Mouse (Mus musculus): ENCODE results near the gene Slc15a4.

Gene Slc15a4

GRCm38 (mm10) chr5:127632167-127633145 lies at the start of gene Slc15a4, which contains the start of gene Glt1d1:
TSS of gene Slc15a4 (minus strand) at chr5:127632897.
TSS of gene Glt1d1 (plus strand) at chr5:127632262.
- no peak for DNase-seq (ENCODE audit: low spot score in 2 of 2)

- no peak for DNase-seq (ENCODE audit: low spot score in 2 of 2)
These were observed 45.8 kb upstream of the Slc15a4 start for GRCm38 (mm10) chr5:127678501-127678900.

- no peak for DNase-seq (ENCODE audit: low spot score in 2 of 2)
These were observed 44.9 kb upstream of the Slc15a4 start for GRCm38 (mm10) chr5:127677561-127677960.

- no peak for DNase-seq (ENCODE audit: low spot score in 2 of 2)
These were observed 41.2 kb upstream of the Slc15a4 start for GRCm38 (mm10) chr5:127673913-127674312.

DNA sequence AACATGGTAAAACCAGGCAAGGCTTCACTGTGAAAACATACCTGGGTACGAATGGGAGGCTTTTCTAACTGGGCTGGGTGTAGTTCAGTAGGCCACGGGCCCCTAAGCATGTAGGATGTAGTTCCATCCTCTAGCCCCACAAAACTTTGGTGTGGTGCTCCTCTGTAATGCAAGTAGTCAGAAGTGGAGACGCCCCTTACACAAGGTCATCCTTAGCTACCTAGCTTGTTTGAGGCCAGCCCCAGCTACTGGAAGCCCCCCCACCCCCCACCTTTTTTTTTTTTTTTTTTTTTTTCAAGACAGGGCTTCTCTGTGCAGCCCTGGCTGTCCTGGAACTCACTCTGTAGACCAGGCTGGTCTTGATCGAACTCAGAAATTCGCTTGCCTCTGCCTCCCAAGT lies 28.3 kb upstream of the Slc15a4 start:
- no peak for DNase-seq (ENCODE audit: low spot score in 2 of 2)

DNA sequence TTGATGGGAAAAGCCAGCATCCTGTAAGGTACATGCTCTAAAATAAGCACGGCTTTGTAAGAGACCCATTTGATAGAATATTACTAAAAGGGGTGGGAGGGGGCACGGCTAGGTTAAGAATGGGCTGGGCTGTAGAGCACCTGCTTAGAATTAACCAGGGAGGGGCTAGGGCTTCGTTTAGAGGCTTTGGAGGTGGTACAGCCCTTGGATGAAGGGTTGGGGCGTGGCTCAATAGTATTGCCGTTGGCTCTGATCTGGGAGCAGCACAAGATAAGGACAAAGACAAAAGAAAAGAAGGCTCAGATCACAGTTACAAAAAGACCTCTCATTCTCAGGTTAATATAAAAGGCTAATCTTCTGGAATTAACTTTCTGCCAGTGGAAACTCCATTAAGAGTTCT lies 27.6 kb upstream of the Slc15a4 start:
- no peak for DNase-seq (ENCODE audit: low spot score in 2 of 2)

GRCm38 (mm10) chr5:127659312-127659711 lies 26.6 kb upstream of the Slc15a4 start:
- no peak for DNase-seq (ENCODE audit: low spot score in 2 of 2)

DNA sequence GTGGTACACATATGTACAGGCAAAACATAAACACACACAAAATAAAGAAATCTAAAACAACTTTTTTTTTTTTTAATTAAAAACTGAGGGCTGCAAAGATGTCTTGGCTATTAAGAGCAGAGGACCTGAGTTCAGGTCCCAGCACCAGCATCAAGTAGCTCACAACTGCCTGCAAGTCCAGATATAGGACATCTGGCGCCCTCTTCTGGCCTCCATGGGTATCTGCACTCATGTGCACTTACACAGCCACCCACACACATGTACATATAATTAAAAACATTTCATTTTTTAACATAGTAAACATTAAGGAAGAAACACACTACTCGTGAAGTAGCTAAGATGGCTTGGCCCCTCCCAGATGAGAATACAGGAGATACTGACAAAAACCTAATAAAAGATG lies 25.6 kb upstream of the Slc15a4 start:
- DNase-seq (ENCODE audit: low spot score in 2 of 2), result no peak

DNA sequence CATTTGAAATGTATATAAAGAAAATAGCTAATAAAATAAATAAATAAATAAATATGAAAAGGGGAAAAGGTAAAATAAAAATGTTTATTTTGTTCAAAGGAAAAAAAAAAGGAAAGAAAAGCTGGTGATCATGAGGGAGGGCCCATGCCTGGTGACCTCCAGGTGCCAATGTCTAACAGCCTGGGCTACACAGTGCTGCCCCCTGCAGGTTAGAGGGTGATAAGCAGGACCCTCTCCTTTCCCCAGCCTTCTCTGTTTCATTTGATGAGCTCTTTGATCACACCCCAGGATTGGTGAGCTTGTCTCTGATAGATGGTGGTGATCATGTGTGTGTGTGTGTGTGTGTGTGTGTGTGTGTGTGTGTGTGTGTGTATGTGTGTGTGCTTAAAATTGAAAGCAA lies 16.4 kb upstream of the Slc15a4 start:
- DNase-seq (ENCODE audit: low spot score in 2 of 2), result peak in 1 of 2 experiments; percentile 23

DNA sequence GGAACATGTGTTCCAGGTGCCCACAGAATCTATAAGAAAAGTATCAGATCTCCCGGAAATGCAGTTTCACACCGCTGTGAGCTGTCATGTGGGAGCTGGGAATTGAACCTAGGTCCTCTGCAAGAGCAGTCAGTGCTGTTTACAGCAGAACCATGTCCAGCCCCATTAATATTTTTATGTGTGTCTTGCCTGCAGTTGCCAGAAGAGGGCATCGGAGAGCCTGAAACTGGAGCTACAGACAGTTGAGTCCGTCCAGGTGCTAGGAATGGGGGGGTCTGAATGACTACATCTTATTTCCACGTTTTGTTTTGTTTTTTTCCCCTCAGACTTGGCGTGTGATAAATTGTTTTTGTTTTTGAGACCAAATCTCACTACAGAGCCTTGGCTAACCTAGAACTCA lies 15.3 kb upstream of the Slc15a4 start:
- peak in 1 of 2 experiments; percentile 49 for DNase-seq (ENCODE audit: low spot score in 2 of 2)

- DNase-seq (ENCODE audit: low spot score in 2 of 2), result no peak
These were observed 8.7 kb upstream of the Slc15a4 start for GRCm38 (mm10) chr5:127641185-127641958.

- no peak for DNase-seq (ENCODE audit: low spot score in 2 of 2)
These were observed 7.7 kb upstream of the Slc15a4 start for GRCm38 (mm10) chr5:127640359-127640758.

- no peak for DNase-seq (ENCODE audit: low spot score in 2 of 2)
These were observed 6.9 kb upstream of the Slc15a4 start for GRCm38 (mm10) chr5:127639635-127640034.

GRCm38 (mm10) chr5:127639067-127639605 lies 6.4 kb upstream of the Slc15a4 start:
- DNase-seq (ENCODE audit: low spot score in 2 of 2), result no peak

- DNase-seq (ENCODE audit: low spot score in 2 of 2), result no peak
These were observed 5.5 kb upstream of the Slc15a4 start for GRCm38 (mm10) chr5:127638177-127638576.

- no peak for DNase-seq (ENCODE audit: low spot score in 2 of 2)
These were observed 4.9 kb upstream of the Slc15a4 start for GRCm38 (mm10) chr5:127637622-127638021.

GRCm38 (mm10) chr5:127633666-127634065 lies 969 bp upstream of the Slc15a4 start:
- no peak for DNase-seq (ENCODE audit: low spot score in 2 of 2)

GRCm38 (mm10) chr5:127633188-127633587 lies 491 bp upstream of the Slc15a4 start:
- DNase-seq (ENCODE audit: low spot score in 2 of 2), result no peak

- no peak for DNase-seq (ENCODE audit: low spot score in 2 of 2)
These were observed 1.0 kb downstream of the Slc15a4 start for GRCm38 (mm10) chr5:127631671-127632070.

- no peak for DNase-seq (ENCODE audit: low spot score in 2 of 2)
These were observed 5.5 kb downstream of the Slc15a4 start for GRCm38 (mm10) chr5:127627242-127627641.

GRCm38 (mm10) chr5:127624427-127625213 lies 8.1 kb downstream of the Slc15a4 start:
- DNase-seq (ENCODE audit: low spot score in 2 of 2), result no peak
